Mouse (Mus musculus) lung, postnatal 4 days (tissue): ENCODE results near the gene Higd1a.

Source experiments
- DNase-seq, 2 experiments: peaks; one replicate each; pipeline ENCODE4 v3.0.0; 2021

Gene Higd1a

GRCm38 (mm10) chr9:121880840-121881239 lies 22.7 kb upstream of the Higd1a start:
- DNase-seq = peak; percentile 75 to 79

- DNase-seq = peak in 1 of 2 experiments; percentile 74
These were observed 19.0 kb upstream of the Higd1a start for GRCm38 (mm10) chr9:121877052-121877740.

- no peak for DNase-seq
These were observed 15.4 kb upstream of the Higd1a start for GRCm38 (mm10) chr9:121873578-121873977.

- no peak for DNase-seq
These were observed 14.0 kb upstream of the Higd1a start for GRCm38 (mm10) chr9:121872062-121872683.

- DNase-seq = no peak
These were observed 11.9 kb upstream of the Higd1a start for GRCm38 (mm10) chr9:121869973-121870515.

GRCm38 (mm10) chr9:121869432-121869831 lies 11.3 kb upstream of the Higd1a start:
- DNase-seq = no peak

- no peak for DNase-seq
These were observed 10.1 kb upstream of the Higd1a start for GRCm38 (mm10) chr9:121868236-121868635.

- DNase-seq = peak; percentile 35 to 46
These were observed 9.5 kb upstream of the Higd1a start for GRCm38 (mm10) chr9:121867632-121868031.

- no peak for DNase-seq
These were observed 7.4 kb upstream of the Higd1a start for GRCm38 (mm10) chr9:121865425-121866008.

GRCm38 (mm10) chr9:121864837-121865236 lies 6.7 kb upstream of the Higd1a start:
- no peak for DNase-seq

- DNase-seq = no peak
These were observed 2.8 kb upstream of the Higd1a start for GRCm38 (mm10) chr9:121860921-121861320.

GRCm38 (mm10) chr9:121859345-121859744 lies 1.2 kb upstream of the Higd1a start:
- no peak for DNase-seq

- peak; percentile 99 for DNase-seq
These were observed 549 bp downstream of the Higd1a start for GRCm38 (mm10) chr9:121857474-121858152.

GRCm38 (mm10) chr9:121856649-121857416 lies 1.3 kb downstream of the Higd1a start:
- no peak for DNase-seq

GRCm38 (mm10) chr9:121854246-121854645 lies 3.9 kb downstream of the Higd1a start:
- no peak for DNase-seq

GRCm38 (mm10) chr9:121847842-121848241 lies 10.3 kb downstream of the Higd1a start:
- no peak for DNase-seq

- DNase-seq = no peak
These were observed 11.0 kb downstream of the Higd1a start for GRCm38 (mm10) chr9:121847138-121847537.

GRCm38 (mm10) chr9:121846526-121847118 lies 11.5 kb downstream of the Higd1a start:
- peak in 1 of 2 experiments; percentile 50 for DNase-seq

GRCm38 (mm10) chr9:121842914-121843313 lies 15.2 kb downstream of the Higd1a start:
- DNase-seq = no peak

- no peak for DNase-seq
These were observed 18.6 kb downstream of the Higd1a start for GRCm38 (mm10) chr9:121839622-121839965.

- DNase-seq = peak; percentile 85 to 87
These were observed 19.1 kb downstream of the Higd1a start, which contains the start of gene Ccdc13 for GRCm38 (mm10) chr9:121838829-121839621. Gene Ccdc13, minus strand, starts transcription at chr9:121839461.
